In genomic region chr7:141440613-141441012, GRCm38 (mm10) we compare ENCODE assay signal across 8 mouse cellular contexts. TPM values are rescaled to one million over a fixed set of nuclear protein-coding genes. Genes with fewer than 3 reads are reported as not detected.
DNase-seq lines count a peak whose midpoint lies in the region; ATAC-seq lines count a peak whose summit lies in the region.

No protein-coding gene starts in this region.

- WGBS in kidney, embryonic 16.5 days: 36% methylated on average over 6 of the region's 6 CpGs
- WGBS in hindbrain, embryonic 12.5 days: 33% methylated on average over 6 of the region's 6 CpGs

- no peak overlapping the region for H3K27ac ChIP-seq in kidney, embryonic 16.5 days (ENCODE audit: low read length)
- H3K27ac ChIP-seq in hindbrain, embryonic 12.5 days: no peak overlapping the region

- H3K27me3 ChIP-seq in kidney, embryonic 16.5 days (ENCODE audit: insufficient read depth, low read length): no peaks in the 10 kb centered on the region
- no peaks in the 10 kb centered on the region for H3K27me3 ChIP-seq in hindbrain, embryonic 12.5 days

- no peak overlapping the region for H3K9ac ChIP-seq in kidney, embryonic 16.5 days (replicated peaks; ENCODE audit: low read length)
- no peak overlapping the region for H3K9ac ChIP-seq in hindbrain, embryonic 12.5 days

- H3K36me3 ChIP-seq in kidney, embryonic 16.5 days (ENCODE audit: insufficient read depth, low read length): peaks cover 19% of the 10 kb centered on the region; the same call in 1 of the 2 replicates
- peaks cover 22% of the 10 kb centered on the region for H3K36me3 ChIP-seq in hindbrain, embryonic 12.5 days

- no peak for ATAC-seq in kidney, embryonic 16.5 days (ENCODE audit: low FRiP score, low TSS enrichment)
- no peak for ATAC-seq in hindbrain, embryonic 12.5 days (ENCODE audit: low FRiP score)

- DNase-seq in kidney, adult 11 months: peak; percentile 54
- peak; percentile 63 for DNase-seq in B cell, adult 2 months
- DNase-seq in T-cell, adult 2 months (ENCODE audit: low spot score): peak; percentile 42
- DNase-seq in embryo, embryonic 9.5 days (ENCODE audit: extremely low spot score): peak; percentile 48
- DNase-seq in kidney, postnatal 4 days: peak; percentile 76 to 83
- peak; percentile 77 for DNase-seq in retina, postnatal 7 days (ENCODE audit: low read depth, low spot score)

- H3K4me1 ChIP-seq in kidney, embryonic 16.5 days (ENCODE audit: insufficient read depth, low read length): peaks cover 37% of the 10 kb centered on the region
- H3K4me1 ChIP-seq in hindbrain, embryonic 12.5 days: peaks cover 40% of the 10 kb centered on the region

- no peaks in the 10 kb centered on the region for H3K9me3 ChIP-seq in kidney, embryonic 16.5 days (ENCODE audit: low read length)
- H3K9me3 ChIP-seq in hindbrain, embryonic 12.5 days (replicated peaks): no peaks in the 10 kb centered on the region

- no peak overlapping the region for H3K4me2 ChIP-seq in kidney, embryonic 16.5 days (replicated peaks; ENCODE audit: low read depth, low read length)
- no peak overlapping the region for H3K4me2 ChIP-seq in hindbrain, embryonic 12.5 days (replicated peaks)

- no peak overlapping the region for H3K4me3 ChIP-seq in kidney, embryonic 16.5 days (ENCODE audit: low read length)
- no peak overlapping the region for H3K4me3 ChIP-seq in hindbrain, embryonic 12.5 days

RNA-seq across cellular contexts. Expression of gene Slc25a22, which starts 2.9 kb away (rescaled TPM):
- 33.2 and 39.9 TPM in 2 replicates for polyA plus RNA-seq in kidney, embryonic 16.5 days (2015; fragmentation: Nextera tagmentation; extraction: Ambion mirVana)
- polyA plus RNA-seq in hindbrain, embryonic 12.5 days (2016; fragmentation: Nextera tagmentation; extraction: Ambion mirVana): 54.8 and 62.1 TPM in 2 replicates

RNA-seq across cellular contexts. Expression of gene Pidd1, which starts 3.2 kb away (rescaled TPM):
- 11.4 and 12.6 TPM in 2 replicates for polyA plus RNA-seq in kidney, embryonic 16.5 days (2015; fragmentation: Nextera tagmentation; extraction: Ambion mirVana)
- polyA plus RNA-seq in hindbrain, embryonic 12.5 days (2016; fragmentation: Nextera tagmentation; extraction: Ambion mirVana): 10.8 and 11.6 TPM in 2 replicates

RNA-seq across cellular contexts. Expression of gene Rplp2, which starts 6.6 kb away (rescaled TPM):
- 1,055 and 1,146 TPM in 2 replicates for polyA plus RNA-seq in kidney, embryonic 16.5 days (2015; fragmentation: Nextera tagmentation; extraction: Ambion mirVana)
- 801 and 888 TPM in 2 replicates for polyA plus RNA-seq in hindbrain, embryonic 12.5 days (2016; fragmentation: Nextera tagmentation; extraction: Ambion mirVana)

RNA-seq across cellular contexts. Expression of gene Cend1, which starts 11.3 kb away (rescaled TPM):
- polyA plus RNA-seq in kidney, embryonic 16.5 days (2015; fragmentation: Nextera tagmentation; extraction: Ambion mirVana): 3.0 TPM in 2 replicates
- polyA plus RNA-seq in hindbrain, embryonic 12.5 days (2016; fragmentation: Nextera tagmentation; extraction: Ambion mirVana): 27.9 and 30.9 TPM in 2 replicates

RNA-seq across cellular contexts. Expression of gene Pnpla2, which starts 14.4 kb away (rescaled TPM):
- 47.0 and 51.5 TPM in 2 replicates for polyA plus RNA-seq in kidney, embryonic 16.5 days (2015; fragmentation: Nextera tagmentation; extraction: Ambion mirVana)
- polyA plus RNA-seq in hindbrain, embryonic 12.5 days (2016; fragmentation: Nextera tagmentation; extraction: Ambion mirVana): 16.2 and 19.1 TPM in 2 replicates
